Mouse (Mus musculus): ENCODE data around the gene Gprin3. TPM values are rescaled to one million over a fixed set of nuclear protein-coding genes. Genes with fewer than 3 reads are reported as not detected.
"Not testable (repeated sequence)": the region's sequence is repeated elsewhere in the genome, so short reads cannot be mapped to it uniquely, and the experiment has no call there.

The Gprin3 gene
- total RNA-seq, 2 experiments from 2014 or later = 1.4 to 1.9 TPM

DNA sequence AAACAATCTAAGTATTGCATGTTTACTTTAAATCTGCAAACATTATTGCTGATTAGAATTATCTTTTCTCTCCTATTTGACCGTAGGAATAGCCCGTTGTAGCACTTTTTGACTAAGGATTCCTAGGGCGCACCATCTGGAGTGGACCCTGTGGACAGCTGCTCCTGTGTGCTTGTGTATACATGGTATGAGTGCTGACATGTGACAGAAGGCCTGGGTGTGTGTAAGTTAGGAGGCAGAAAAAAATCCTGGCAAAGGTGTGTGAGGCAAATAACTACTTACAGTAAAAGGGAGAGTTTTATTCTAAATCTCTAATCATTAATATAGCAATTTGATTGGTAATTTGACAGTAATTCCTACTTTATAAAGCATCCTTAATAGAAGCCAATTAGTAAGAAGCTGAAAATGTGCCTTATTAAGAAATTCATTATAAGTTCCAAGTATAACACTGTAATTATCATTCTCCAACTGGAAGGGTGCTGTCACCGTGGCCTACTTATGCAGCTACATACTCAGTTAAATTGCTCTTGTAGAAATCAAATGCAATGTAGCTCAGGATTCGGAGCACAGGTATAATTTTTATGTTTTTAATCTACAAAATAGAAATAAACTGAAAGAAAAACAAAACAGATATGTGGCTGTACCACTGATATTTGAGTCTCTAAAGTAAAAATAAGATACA is 74.8 kb downstream of the Gprin3 start:
- DNase-seq (ENCODE audit: low spot score in 2 of 2) = no peak

DNA sequence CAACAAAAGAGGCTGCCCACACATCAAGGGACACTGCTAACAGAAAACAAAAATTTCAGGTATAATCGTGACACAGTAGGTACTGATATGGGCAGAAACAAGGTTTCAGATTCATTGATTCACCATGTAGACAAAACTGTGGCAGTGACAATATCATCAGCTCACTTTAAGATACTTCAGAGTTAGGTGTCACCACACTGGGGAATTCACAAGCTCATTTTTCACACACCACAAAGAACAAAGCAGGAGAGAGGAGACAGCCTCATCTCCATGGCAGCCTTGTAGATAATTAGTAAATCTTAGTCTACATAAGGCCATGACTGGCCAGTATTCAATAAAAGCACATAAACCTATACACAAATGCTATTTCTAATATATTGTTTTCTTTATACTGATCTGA is 77.4 kb downstream of the Gprin3 start:
- DNase-seq (ENCODE audit: low spot score in 2 of 2) = no peak

DNA sequence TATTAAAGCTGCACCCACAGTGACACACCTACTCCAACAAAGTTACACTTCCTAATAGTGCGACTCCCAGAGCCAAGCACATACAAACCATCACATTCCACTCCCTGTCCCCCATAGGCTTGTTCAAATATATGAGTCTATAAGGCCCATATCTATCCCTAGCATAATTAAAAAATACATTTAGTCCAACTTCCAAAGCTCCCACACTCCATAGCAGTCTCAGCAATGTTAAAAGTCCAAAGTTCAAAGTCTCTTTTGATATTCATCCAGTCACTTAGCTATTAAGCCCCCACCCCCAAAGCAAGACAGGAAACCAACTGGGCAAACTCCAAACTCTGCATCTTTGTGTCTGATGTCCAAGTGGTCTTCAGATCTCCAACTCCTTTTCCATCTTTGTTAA is 84.9 kb downstream of the Gprin3 start:
- no peak for DNase-seq (ENCODE audit: low spot score in 2 of 2)

DNA sequence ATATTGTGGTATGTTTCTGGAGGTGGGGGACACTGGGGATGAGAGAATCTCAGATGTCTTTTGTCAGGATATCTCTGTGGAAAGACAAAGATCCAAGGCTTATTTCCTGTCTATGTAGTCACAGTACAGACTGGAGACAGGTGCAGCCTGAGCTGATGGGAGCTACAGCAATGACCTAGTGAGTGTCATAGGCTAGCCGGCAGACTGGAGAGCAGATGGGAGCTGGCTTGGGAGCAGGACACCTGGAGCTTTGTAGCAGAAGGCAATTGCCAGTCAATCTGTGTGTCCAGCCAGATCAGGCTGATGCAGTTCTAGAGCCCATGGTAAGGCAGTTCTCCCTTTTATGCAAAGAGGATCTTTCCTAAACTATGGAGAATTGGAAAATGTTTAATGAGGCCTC is 97.8 kb downstream of the Gprin3 start:
- no peak for DNase-seq (ENCODE audit: low spot score in 2 of 2)

DNA sequence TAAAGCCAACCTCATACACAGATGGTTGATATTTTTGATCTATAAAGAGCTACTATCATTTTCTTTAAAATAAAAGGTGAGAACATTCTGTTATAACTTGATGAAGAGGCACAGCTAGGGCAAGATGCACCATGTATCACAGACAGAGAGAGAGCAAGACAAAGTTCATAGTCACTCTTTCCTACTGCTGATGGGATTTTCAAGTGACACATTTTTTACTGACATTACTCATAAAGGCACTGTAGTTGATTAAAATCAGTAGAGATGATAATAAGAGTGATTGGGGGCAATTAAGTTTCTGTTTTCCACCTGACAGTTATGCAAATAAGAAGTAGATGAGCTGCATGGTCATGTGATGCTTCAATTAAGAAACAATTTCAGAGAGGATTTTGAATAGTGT is 110.2 kb downstream of the Gprin3 start:
- no peak for DNase-seq (ENCODE audit: low spot score in 2 of 2)

DNA sequence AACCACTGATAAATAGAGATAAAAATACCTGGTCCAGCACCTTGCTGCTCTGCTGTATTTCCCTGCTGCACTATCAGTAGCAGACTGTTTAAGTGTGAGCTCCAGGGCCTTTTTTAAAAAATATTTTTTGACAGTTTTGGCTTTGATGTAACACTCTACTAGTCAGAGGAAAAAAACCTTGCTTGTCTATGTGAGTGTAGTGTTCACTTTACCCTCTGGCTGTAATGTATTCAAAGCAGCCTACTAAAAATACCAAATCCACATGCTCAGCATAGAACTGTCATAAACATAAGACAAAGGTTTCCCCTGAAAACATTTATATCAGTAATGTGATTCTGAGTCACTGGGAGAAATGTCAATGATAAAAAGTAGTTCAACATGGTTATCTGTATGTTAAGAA is 111.0 kb downstream of the Gprin3 start:
- no peak for DNase-seq (ENCODE audit: low spot score in 2 of 2)

DNA sequence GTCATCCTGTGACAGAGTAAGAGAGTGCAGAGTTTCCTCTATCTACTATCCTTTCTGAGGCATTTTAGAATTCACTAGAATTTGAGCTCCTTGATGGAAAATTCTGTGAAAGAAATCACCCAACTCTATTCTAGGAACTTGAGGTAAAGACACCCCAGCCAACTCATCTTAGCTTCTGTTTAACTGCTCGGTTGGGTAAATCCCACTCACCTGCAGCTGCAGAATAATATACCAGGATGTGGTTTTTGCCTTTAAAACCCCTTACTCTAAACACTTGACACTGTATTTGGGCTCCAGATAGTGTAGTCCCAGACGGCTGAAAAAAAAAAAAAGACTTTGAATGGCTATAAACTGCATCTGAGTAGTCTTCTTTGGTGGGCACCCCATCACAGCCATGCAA is 112.9 kb downstream of the Gprin3 start:
- no peak for DNase-seq (ENCODE audit: low spot score in 2 of 2)

DNA sequence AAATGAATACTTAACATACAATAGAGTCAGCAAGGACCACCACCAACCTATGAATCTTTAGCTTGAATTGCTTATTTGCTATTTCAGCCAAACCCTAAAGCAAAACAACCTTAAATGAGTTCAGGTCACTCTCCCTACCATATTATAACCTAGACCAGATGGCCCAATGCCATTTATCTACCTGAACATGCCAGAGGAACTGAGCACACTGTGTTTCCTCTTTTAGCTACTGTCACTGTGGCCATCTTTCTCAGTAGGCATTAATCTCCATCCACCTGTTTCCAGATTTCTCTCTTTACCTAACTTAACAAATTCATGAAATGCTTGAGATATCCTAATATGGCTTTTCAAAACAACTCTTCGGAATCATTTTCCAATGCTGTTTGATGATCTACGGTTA is 114.9 kb downstream of the Gprin3 start:
- DNase-seq (ENCODE audit: low spot score in 2 of 2) = no peak

DNA sequence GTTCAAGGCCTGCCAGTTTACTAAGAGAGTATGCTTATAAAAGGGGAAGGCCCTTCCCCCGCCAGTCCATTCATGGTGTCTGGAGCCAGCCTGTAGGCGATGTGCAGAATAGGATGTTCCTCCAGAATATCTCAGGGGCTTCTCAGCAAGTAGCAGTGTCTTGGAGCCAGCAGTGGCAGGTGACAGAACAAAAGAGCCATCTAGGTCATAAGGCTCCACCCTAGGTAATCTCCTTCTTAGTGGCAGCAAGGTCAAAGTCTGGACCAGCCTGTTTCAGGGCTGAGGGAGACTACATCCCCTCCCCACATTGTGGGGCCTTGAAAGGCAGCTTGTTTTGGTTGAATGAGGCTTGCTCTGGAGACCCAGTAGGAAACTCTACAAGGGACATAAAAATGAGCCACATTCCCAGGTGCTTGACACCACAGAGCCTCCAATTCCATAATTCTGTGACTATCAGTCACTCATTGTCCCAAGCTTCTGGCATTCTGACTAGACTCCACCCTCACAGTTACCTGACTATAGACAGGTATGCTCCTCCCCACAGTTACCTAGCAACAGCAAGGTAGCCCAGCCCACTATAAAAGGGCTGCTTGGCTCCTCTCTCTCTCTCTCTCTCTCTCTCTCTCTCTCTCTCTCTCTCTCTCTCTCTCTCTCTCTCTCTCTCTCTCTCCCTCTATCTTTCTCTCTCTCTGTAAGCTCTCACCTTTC is 121.7 kb downstream of the Gprin3 start:
- DNase-seq (ENCODE audit: low spot score in 2 of 2) = not testable (repeated sequence)

DNA sequence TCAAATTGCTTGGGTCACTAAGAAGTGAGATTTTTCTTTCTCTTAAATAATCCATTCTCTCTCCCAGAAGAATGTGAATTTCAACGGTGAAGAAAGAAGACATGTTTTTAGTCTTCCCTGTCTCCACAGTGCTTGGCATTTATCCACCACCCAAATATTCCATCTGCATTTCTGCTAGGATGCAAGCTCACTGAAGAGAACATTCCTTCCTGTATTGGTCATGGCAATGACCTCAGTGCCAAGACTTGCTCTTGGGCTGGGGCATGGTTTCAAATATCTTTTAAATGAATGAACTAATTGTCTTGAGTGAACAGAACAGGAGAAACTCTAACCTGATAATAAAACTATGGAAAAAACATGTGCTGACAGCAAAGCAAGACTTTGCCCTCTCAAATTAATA is 123.1 kb downstream of the Gprin3 start:
- no peak for DNase-seq (ENCODE audit: low spot score in 2 of 2)

Other genes starting within 250 kb of the Gprin3 start
- gene Tigd2, start 217.4 kb downstream of the Gprin3 start, total RNA-seq (2021) = 10 to 100 TPM; 18.6 to 18.7 TPM